Mouse (Mus musculus): ENCODE data around the gene Mroh3. TPM values are rescaled to one million over a fixed set of nuclear protein-coding genes. Genes with fewer than 3 reads are reported as not detected.

Gene Mroh3
- polyA plus RNA-seq, 1 experiment from 2014 or later: not detected

GRCm38 (mm10) chr1:136249662-136250061 is 37.0 kb upstream of the Mroh3 start:
- Histone ChIP-seq H3K4me2 (ENCODE audit: low read length) (no peak overlapping the region), H3K9ac (ENCODE audit: low read depth, low read length) (no peak overlapping the region), H3K4me1 (ENCODE audit: control insufficient read depth, insufficient read depth, low read depth, low read length) (no peaks in the 10 kb centered on the region), H3K27ac (ENCODE audit: low read depth, low read length) (no peak overlapping the region), H3K36me3 (ENCODE audit: control insufficient read depth, insufficient read depth, low read length) (no peaks in the 10 kb centered on the region), H3K4me3 (ENCODE audit: low read length) (no peak overlapping the region), H3K27me3 (replicated peaks; ENCODE audit: control insufficient read depth, insufficient read depth, low read length) (no peaks in the 10 kb centered on the region), H3K9me3 (ENCODE audit: control insufficient read depth, low read length) (no peaks in the 10 kb centered on the region)
- ATAC-seq: no peak; the same call in 1 of the 2 replicates
- 50% methylated on average over 5 of the region's 5 CpGs for WGBS

GRCm38 (mm10) chr1:136247393-136247792 is 34.8 kb upstream of the Mroh3 start:
- H3K27ac ChIP-seq (ENCODE audit: low read depth, low read length): no peak overlapping the region
- no peak for ATAC-seq
- no peaks in the 10 kb centered on the region for H3K36me3 ChIP-seq (ENCODE audit: control insufficient read depth, insufficient read depth, low read length)
- no peaks in the 10 kb centered on the region for H3K27me3 ChIP-seq (replicated peaks; ENCODE audit: control insufficient read depth, insufficient read depth, low read length)
- no peak overlapping the region for H3K4me2 ChIP-seq (ENCODE audit: low read length)
- H3K4me1 ChIP-seq (ENCODE audit: control insufficient read depth, insufficient read depth, low read depth, low read length): no peaks in the 10 kb centered on the region
- 89% methylated on average over 5 of the region's 5 CpGs for WGBS
- no peaks in the 10 kb centered on the region for H3K9me3 ChIP-seq (ENCODE audit: control insufficient read depth, low read length)
- no peak overlapping the region for H3K9ac ChIP-seq (ENCODE audit: low read depth, low read length)
- no peak overlapping the region for H3K4me3 ChIP-seq (ENCODE audit: low read length)

- H3K27me3 ChIP-seq (replicated peaks; ENCODE audit: control insufficient read depth, insufficient read depth, low read length): no peaks in the 10 kb centered on the region
- WGBS: 90% methylated on average over 4 of the region's 5 CpGs
- H3K9ac ChIP-seq (ENCODE audit: low read depth, low read length): no peak overlapping the region
- H3K4me3 ChIP-seq (ENCODE audit: low read length): no peak overlapping the region
- ATAC-seq: no peak
- H3K9me3 ChIP-seq (ENCODE audit: control insufficient read depth, low read length): no peaks in the 10 kb centered on the region
- no peak overlapping the region for H3K27ac ChIP-seq (ENCODE audit: low read depth, low read length)
- no peaks in the 10 kb centered on the region for H3K36me3 ChIP-seq (ENCODE audit: control insufficient read depth, insufficient read depth, low read length)
- H3K4me2 ChIP-seq (ENCODE audit: low read length): no peak overlapping the region
- no peaks in the 10 kb centered on the region for H3K4me1 ChIP-seq (ENCODE audit: control insufficient read depth, insufficient read depth, low read depth, low read length)
Observed at GRCm38 (mm10) chr1:136244469-136244868, 31.8 kb upstream of the Mroh3 start.

DNA sequence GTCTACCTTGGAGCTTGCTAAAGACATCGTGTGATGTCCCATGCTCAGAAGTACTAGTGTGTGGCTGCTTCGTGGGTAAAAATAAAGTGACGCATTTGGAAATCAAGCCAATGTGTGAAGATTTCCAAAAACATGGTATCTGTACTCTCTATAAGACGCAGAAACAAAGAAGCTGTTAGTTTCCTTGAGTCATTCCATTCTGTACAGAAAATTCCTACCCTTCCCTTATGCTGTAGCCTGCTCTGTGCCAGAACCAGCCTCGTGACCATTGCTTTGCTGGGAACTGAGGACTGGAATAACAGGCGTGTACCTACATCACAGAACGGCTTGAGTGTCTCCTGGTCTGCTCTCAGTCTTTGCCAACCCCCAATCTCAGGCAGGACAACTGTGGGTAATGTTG is 29.2 kb upstream of the Mroh3 start:
- no peaks in the 10 kb centered on the region for H3K4me1 ChIP-seq (ENCODE audit: control insufficient read depth, insufficient read depth, low read depth, low read length)
- H3K9me3 ChIP-seq (ENCODE audit: control insufficient read depth, low read length): no peaks in the 10 kb centered on the region
- no peak overlapping the region for H3K27ac ChIP-seq (ENCODE audit: low read depth, low read length)
- H3K4me3 ChIP-seq (ENCODE audit: low read length): no peak overlapping the region
- no peak for ATAC-seq
- no peaks in the 10 kb centered on the region for H3K27me3 ChIP-seq (replicated peaks; ENCODE audit: control insufficient read depth, insufficient read depth, low read length)
- WGBS: 89% methylated on average over 7 of the region's 7 CpGs
- H3K9ac ChIP-seq (ENCODE audit: low read depth, low read length): no peak overlapping the region
- no peak overlapping the region for H3K4me2 ChIP-seq (ENCODE audit: low read length)
- H3K36me3 ChIP-seq (ENCODE audit: control insufficient read depth, insufficient read depth, low read length): no peaks in the 10 kb centered on the region

- Histone ChIP-seq H3K4me1 (ENCODE audit: control insufficient read depth, insufficient read depth, low read depth, low read length) (peaks cover 4% of the 10 kb centered on the region), H3K9ac (ENCODE audit: low read depth, low read length) (no peak overlapping the region), H3K4me2 (ENCODE audit: low read length) (no peak overlapping the region), H3K27me3 (replicated peaks; ENCODE audit: control insufficient read depth, insufficient read depth, low read length) (no peaks in the 10 kb centered on the region), H3K4me3 (ENCODE audit: low read length) (no peak overlapping the region), H3K9me3 (ENCODE audit: control insufficient read depth, low read length) (no peaks in the 10 kb centered on the region), H3K27ac (ENCODE audit: low read depth, low read length) (no peak overlapping the region), H3K36me3 (ENCODE audit: control insufficient read depth, insufficient read depth, low read length) (no peaks in the 10 kb centered on the region)
- WGBS: 91% methylated on average over 4 of the region's 4 CpGs
- no peak for ATAC-seq
Observed at GRCm38 (mm10) chr1:136238495-136238894, 25.9 kb upstream of the Mroh3 start.

DNA sequence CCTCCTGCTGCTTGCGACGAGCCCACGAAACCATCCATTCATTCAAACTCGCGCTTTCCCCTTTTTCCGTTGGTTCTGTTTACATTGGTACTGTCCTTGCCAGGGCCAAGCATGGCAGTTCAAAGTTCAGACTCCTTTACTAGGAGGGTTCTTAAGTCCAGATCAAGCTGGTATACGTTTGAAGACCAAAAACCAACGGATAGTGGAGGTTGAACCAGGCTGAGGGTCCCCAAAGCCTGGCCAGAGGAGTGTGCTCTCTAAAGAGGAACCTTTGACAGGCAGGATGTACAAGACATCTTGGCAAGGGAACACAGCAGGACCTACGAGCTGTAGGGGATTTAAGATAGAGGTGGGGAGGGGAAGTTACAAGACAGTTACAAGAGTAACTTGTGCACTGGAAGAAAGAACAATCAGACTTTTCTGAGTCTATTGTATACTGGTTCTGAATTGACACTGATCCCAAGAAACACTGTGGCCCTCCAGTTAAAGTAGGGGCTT is 22.0 kb upstream of the Mroh3 start:
- H3K9ac ChIP-seq (ENCODE audit: low read depth, low read length): peak overlapping the region; percentile 71
- WGBS: 1% methylated on average over 9 of the region's 9 CpGs
- peak overlapping the region; percentile 90 for H3K4me2 ChIP-seq (ENCODE audit: low read length)
- peaks cover 21% of the 10 kb centered on the region for H3K4me1 ChIP-seq (ENCODE audit: control insufficient read depth, insufficient read depth, low read depth, low read length)
- H3K9me3 ChIP-seq (ENCODE audit: control insufficient read depth, low read length): no peaks in the 10 kb centered on the region
- H3K36me3 ChIP-seq (ENCODE audit: control insufficient read depth, insufficient read depth, low read length): no peaks in the 10 kb centered on the region
- peak; percentile 5; the same call in 1 of the 2 replicates for ATAC-seq
- H3K27ac ChIP-seq (ENCODE audit: low read depth, low read length): no peak overlapping the region; the same call in 1 of the 2 replicates
- no peaks in the 10 kb centered on the region for H3K27me3 ChIP-seq (replicated peaks; ENCODE audit: control insufficient read depth, insufficient read depth, low read length)
- H3K4me3 ChIP-seq (ENCODE audit: low read length): peak overlapping the region; percentile 61

- H3K4me2 ChIP-seq (ENCODE audit: low read length): peak within 1 kb of the TSS; percentile 90
- no peaks in the 10 kb centered on the region for H3K9me3 ChIP-seq (ENCODE audit: control insufficient read depth, low read length)
- peak within 1 kb of the TSS; percentile 71 for H3K9ac ChIP-seq (ENCODE audit: low read depth, low read length)
- WGBS: 3% methylated on average over 40 of the region's 51 CpGs
- H3K27ac ChIP-seq (ENCODE audit: low read depth, low read length): no peak within 1 kb of the TSS; the same call in 1 of the 2 replicates
- H3K27me3 ChIP-seq (replicated peaks; ENCODE audit: control insufficient read depth, insufficient read depth, low read length): no peaks in the 10 kb centered on the region
- no peaks in the 10 kb centered on the region for H3K36me3 ChIP-seq (ENCODE audit: control insufficient read depth, insufficient read depth, low read length)
- H3K4me3 ChIP-seq (ENCODE audit: low read length): peak within 1 kb of the TSS; percentile 61
- ATAC-seq: peak; percentile 76
- H3K4me1 ChIP-seq (ENCODE audit: control insufficient read depth, insufficient read depth, low read depth, low read length): peaks cover 25% of the 10 kb centered on the region
Observed at GRCm38 (mm10) chr1:136233892-136234594, 21.4 kb upstream of the Mroh3 start, which contains the start of gene Inava. Gene Inava, minus strand, starts transcription at chr1:136234264.

GRCm38 (mm10) chr1:136232986-136233790 is 20.6 kb upstream of the Mroh3 start:
- WGBS: under 1% methylated on average over 23 of the region's 23 CpGs
- Histone ChIP-seq H3K4me3 (ENCODE audit: low read length) (peak overlapping the region; percentile 61), H3K4me1 (ENCODE audit: control insufficient read depth, insufficient read depth, low read depth, low read length) (peaks cover 29% of the 10 kb centered on the region), H3K27ac (ENCODE audit: low read depth, low read length) (no peak overlapping the region), H3K36me3 (ENCODE audit: control insufficient read depth, insufficient read depth, low read length) (no peaks in the 10 kb centered on the region), H3K9ac (ENCODE audit: low read depth, low read length) (peak overlapping the region; percentile 71), H3K9me3 (ENCODE audit: control insufficient read depth, low read length) (no peaks in the 10 kb centered on the region), H3K4me2 (ENCODE audit: low read length) (peak overlapping the region; percentile 90), H3K27me3 (replicated peaks; ENCODE audit: control insufficient read depth, insufficient read depth, low read length) (no peaks in the 10 kb centered on the region)
- ATAC-seq: no peak

DNA sequence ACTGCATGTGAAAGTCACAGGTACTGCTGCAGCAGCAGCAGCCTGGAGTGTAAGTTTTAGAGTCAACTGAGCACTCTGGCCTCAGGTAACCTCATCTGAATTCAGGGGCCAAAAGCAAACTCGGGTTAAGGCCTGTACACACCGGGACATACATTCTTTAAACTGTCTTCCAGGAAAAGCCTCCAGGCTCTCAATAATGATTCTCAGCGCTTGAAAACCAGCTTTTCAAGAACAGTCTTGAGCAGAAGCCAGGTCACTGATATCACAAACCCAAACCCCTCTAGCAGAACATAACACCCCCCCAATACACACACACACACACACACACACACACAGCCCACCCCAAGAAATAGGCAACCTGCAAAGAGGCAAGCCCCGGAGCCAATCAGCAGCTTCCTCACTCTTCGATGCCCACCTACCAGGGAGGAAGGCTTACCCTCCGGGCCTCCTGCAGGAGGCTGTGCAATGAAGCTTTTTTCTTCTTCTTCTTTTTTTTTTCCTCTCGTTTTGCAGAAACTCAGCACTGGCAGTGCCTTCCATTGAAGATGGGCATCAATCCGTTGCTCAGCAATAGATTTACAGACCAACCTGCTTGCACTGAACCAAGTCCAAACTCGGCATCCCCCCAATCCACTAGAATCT is 19.8 kb upstream of the Mroh3 start:
- H3K27me3 ChIP-seq (replicated peaks; ENCODE audit: control insufficient read depth, insufficient read depth, low read length): no peaks in the 10 kb centered on the region
- H3K9ac ChIP-seq (ENCODE audit: low read depth, low read length): peak overlapping the region; percentile 71; the same call in 1 of the 2 replicates
- WGBS: 3% methylated on average over 9 of the region's 9 CpGs
- no peak overlapping the region for H3K27ac ChIP-seq (ENCODE audit: low read depth, low read length)
- H3K4me2 ChIP-seq (ENCODE audit: low read length): peak overlapping the region; percentile 90
- no peaks in the 10 kb centered on the region for H3K36me3 ChIP-seq (ENCODE audit: control insufficient read depth, insufficient read depth, low read length)
- H3K4me1 ChIP-seq (ENCODE audit: control insufficient read depth, insufficient read depth, low read depth, low read length): peaks cover 29% of the 10 kb centered on the region
- H3K4me3 ChIP-seq (ENCODE audit: low read length): peak overlapping the region; percentile 61
- H3K9me3 ChIP-seq (ENCODE audit: control insufficient read depth, low read length): no peaks in the 10 kb centered on the region
- ATAC-seq: no peak
